Mouse (Mus musculus) B cell, adult 2 months (primary cell): ENCODE results near the gene Cuedc1.

Experiments
- DNase-seq, 2 experiments: peaks; one replicate each; pipeline ENCODE4 v3.0.0; 2022

Cuedc1 gene

GRCm38 (mm10) chr11:88148638-88149279 lies 50.9 kb downstream of the Cuedc1 start:
- peak; percentile 59 to 68 for DNase-seq

GRCm38 (mm10) chr11:88151379-88152155 lies 53.7 kb downstream of the Cuedc1 start:
- DNase-seq = no peak

GRCm38 (mm10) chr11:88153880-88154279 lies 56.0 kb downstream of the Cuedc1 start:
- DNase-seq = no peak

- no peak for DNase-seq
Observed at GRCm38 (mm10) chr11:88154500-88154899, 56.6 kb downstream of the Cuedc1 start.

- no peak for DNase-seq
Observed at GRCm38 (mm10) chr11:88155451-88155850, 57.6 kb downstream of the Cuedc1 start.

GRCm38 (mm10) chr11:88155998-88156397 lies 58.1 kb downstream of the Cuedc1 start:
- no peak for DNase-seq

- no peak for DNase-seq
Observed at GRCm38 (mm10) chr11:88156403-88156802, 58.5 kb downstream of the Cuedc1 start.

- DNase-seq = no peak
Observed at GRCm38 (mm10) chr11:88158842-88159246, 61.0 kb downstream of the Cuedc1 start.

- DNase-seq = no peak
Observed at GRCm38 (mm10) chr11:88159389-88159788, 61.5 kb downstream of the Cuedc1 start.

- no peak for DNase-seq
Observed at GRCm38 (mm10) chr11:88160316-88160715, 62.5 kb downstream of the Cuedc1 start.

- DNase-seq = peak; percentile 29 to 35
Observed at GRCm38 (mm10) chr11:88161051-88161581, 63.3 kb downstream of the Cuedc1 start.

GRCm38 (mm10) chr11:88161651-88162362 lies 63.9 kb downstream of the Cuedc1 start:
- peak; percentile 74 to 75 for DNase-seq

GRCm38 (mm10) chr11:88162740-88163139 lies 64.9 kb downstream of the Cuedc1 start:
- DNase-seq = no peak

GRCm38 (mm10) chr11:88164213-88164723 lies 66.4 kb downstream of the Cuedc1 start:
- no peak for DNase-seq

- peak in 1 of 2 experiments; percentile 28 for DNase-seq
Observed at GRCm38 (mm10) chr11:88164801-88165377, 67.0 kb downstream of the Cuedc1 start.

GRCm38 (mm10) chr11:88165683-88166364 lies 68.0 kb downstream of the Cuedc1 start:
- DNase-seq = no peak

- DNase-seq = no peak
Observed at GRCm38 (mm10) chr11:88166471-88166870, 68.6 kb downstream of the Cuedc1 start.

GRCm38 (mm10) chr11:88168611-88169010 lies 70.8 kb downstream of the Cuedc1 start:
- no peak for DNase-seq

- DNase-seq = no peak
Observed at GRCm38 (mm10) chr11:88169531-88170040, 71.7 kb downstream of the Cuedc1 start.

GRCm38 (mm10) chr11:88170606-88171005 lies 72.7 kb downstream of the Cuedc1 start:
- no peak for DNase-seq

GRCm38 (mm10) chr11:88171876-88172442 lies 74.1 kb downstream of the Cuedc1 start:
- no peak for DNase-seq
